Mouse (Mus musculus) urinary bladder, postnatal 0 days (tissue): ENCODE measurements around the gene Gm21830. TPM values are rescaled to one million over a fixed set of nuclear protein-coding genes. Genes with fewer than 3 reads are reported as not detected.

Experiments used
- polyA plus RNA-seq: library from polyadenylated mRNA; unstranded; fragments of >200 nt; fragmentation: Nextera tagmentation; extraction: Ambion mirVana; gene quantifications from 2 replicates; pipeline ENCODE4 v1.2.1, GENCODE M21; 2015

The Gm21830 gene
- not detected in 2 replicates for polyA plus RNA-seq

GRCm38 (mm10) chr2:67413425-67413824 is at the start of gene Gm21830:
Gene Gm21830 (plus strand): TSS chr2:67413725.

GRCm38 (mm10) chr2:67433081-67433480 is 19.6 kb downstream of the Gm21830 start, which contains the start of gene Gm26727:
Gene Gm26727 (minus strand): TSS chr2:67433181.

GRCm38 (mm10) chr2:67445780-67446179 is 32.3 kb downstream of the Gm21830 start, which contains the start of gene Xirp2:
Gene Xirp2 (plus strand): TSS chr2:67446002.

Other genes with a start within 250 kb of the Gm21830 start
- gene Gm26727, start 19.5 kb downstream of the Gm21830 start, polyA plus RNA-seq: not detected in 2 replicates
- gene Xirp2, start 32.3 kb downstream of the Gm21830 start, polyA plus RNA-seq: not detected in 2 replicates
- 5.0 and 5.8 TPM in 2 replicates for gene B3galt1, start 152.1 kb downstream of the Gm21830 start, polyA plus RNA-seq